Comparison of ENCODE assay signal across 23 mouse cellular contexts in the genomic region with DNA sequence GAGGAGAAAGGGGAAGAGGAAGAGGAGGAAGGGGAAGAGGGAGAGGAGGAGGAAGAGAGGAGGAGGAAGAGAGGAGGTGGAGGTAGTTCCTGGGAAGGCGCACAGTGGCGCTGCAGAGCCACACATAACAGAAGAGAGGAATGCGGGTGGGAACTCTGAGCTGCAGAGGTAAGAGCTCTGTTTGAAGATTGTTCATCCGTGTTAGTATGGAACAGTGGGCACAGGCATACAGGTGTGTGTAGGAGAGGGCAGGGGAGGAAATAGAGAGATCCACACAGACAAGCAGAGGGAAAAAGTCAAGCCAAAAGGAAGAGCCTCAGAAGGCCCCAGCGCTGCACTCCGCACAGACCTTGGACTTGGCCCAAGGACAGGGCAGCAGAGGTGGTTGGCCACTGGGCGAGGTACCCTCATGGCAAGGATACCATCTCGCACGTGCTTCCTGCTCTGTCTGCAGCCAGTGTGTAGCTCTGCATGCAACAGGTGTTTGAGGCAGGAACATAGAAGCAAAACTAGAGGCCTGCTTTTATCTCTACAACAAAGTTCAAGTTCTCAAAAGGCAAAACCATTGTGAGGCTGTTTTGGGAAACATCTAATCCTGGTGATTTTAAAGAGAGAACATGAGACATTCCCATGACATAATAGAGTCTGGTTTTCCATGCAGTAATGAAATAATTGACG.
DNase-seq lines count a peak whose midpoint lies in the region; ATAC-seq and TF ChIP-seq lines count a peak whose summit lies in the region.
"Had no signal": no experiment of that assay in that cellular context is flagged by ENCODE, and none has a peak within 500 bp of the region (broad histone marks: within the 10 kb centered on the region; RNA-seq: fewer than 3 reads in every experiment).

No protein-coding gene starts in this region.

- peak; percentile 27 for TF ChIP-seq CTCF in layer of hippocampus, adult 2 months (conservative IDR thresholded peaks at IDR 0.05)

- no peak overlapping the region for H3K9ac ChIP-seq in kidney, embryonic 15.5 days
- H3K9ac ChIP-seq: forebrain, embryonic 12.5 days; heart, embryonic 15.5 days; hindbrain, embryonic 14.5 days; limb, embryonic 13.5 days; liver, embryonic 12.5 days; stomach, embryonic 15.5 days had no signal

- TF ChIP-seq POLR2A in myocyte (IDR thresholded peaks at IDR 0.05; ENCODE audit: insufficient read length, low read depth) = no peak

- no peaks in the 10 kb centered on the region for H3K27me3 ChIP-seq in kidney, embryonic 15.5 days
- H3K27me3 ChIP-seq in myocyte (ENCODE audit: control insufficient read depth, insufficient read depth, insufficient read length) = no peaks in the 10 kb centered on the region
- H3K27me3 ChIP-seq: forebrain, embryonic 12.5 days; liver, embryonic 12.5 days; stomach, embryonic 15.5 days had no signal

- no peak overlapping the region for H3K27ac ChIP-seq in layer of hippocampus, adult 2 months
- H3K27ac ChIP-seq in kidney, embryonic 15.5 days = peak overlapping the region; percentile 61; the same call in 1 of the 2 replicates
- H3K27ac ChIP-seq: forebrain, embryonic 12.5 days; gastrocnemius, adult 2 months; heart, embryonic 15.5 days; hindbrain, embryonic 14.5 days; limb, embryonic 13.5 days; liver, embryonic 12.5 days; stomach, embryonic 15.5 days had no signal

- no peaks in the 10 kb centered on the region for H3K79me2 ChIP-seq in myocyte (ENCODE audit: control insufficient read depth, insufficient read depth)

- H3K4me2 ChIP-seq in kidney, embryonic 15.5 days = no peak overlapping the region
- no peak overlapping the region for H3K4me2 ChIP-seq in myocyte (ENCODE audit: low read depth)
- H3K4me2 ChIP-seq: forebrain, embryonic 12.5 days; heart, embryonic 15.5 days; hindbrain, embryonic 14.5 days; limb, embryonic 13.5 days; liver, embryonic 12.5 days; stomach, embryonic 15.5 days had no signal

- DNase-seq in layer of hippocampus, adult 2 months (ENCODE audit: low spot score in 2 of 2) = no peak
- no peak for DNase-seq in layer of hippocampus, adult 11-12 months (ENCODE audit: low spot score)
- peak; percentile 26 for DNase-seq in kidney, adult 18-20 months
- no peak for DNase-seq in natural killer cell, adult 2 months (ENCODE audit: low spot score in 2 of 2)
- DNase-seq: adrenal gland, postnatal 10 days; B cell, adult 2 months; cerebellum, adult 8-10 months; heart, postnatal 36 days; layer of hippocampus, postnatal 36 days; lung, adult 18-20 months; midbrain, embryonic 14.5 days had no signal

- H3K9me3 ChIP-seq in kidney, embryonic 15.5 days (replicated peaks) = no peaks in the 10 kb centered on the region
- H3K9me3 ChIP-seq: forebrain, embryonic 12.5 days; heart, embryonic 15.5 days; limb, embryonic 13.5 days; liver, embryonic 12.5 days; stomach, embryonic 15.5 days had no signal

- no peaks in the 10 kb centered on the region for H3K36me3 ChIP-seq in kidney, embryonic 15.5 days
- H3K36me3 ChIP-seq in myocyte (ENCODE audit: control insufficient read depth, insufficient read depth) = no peaks in the 10 kb centered on the region
- H3K36me3 ChIP-seq: forebrain, embryonic 12.5 days; heart, embryonic 15.5 days; limb, embryonic 13.5 days; liver, embryonic 12.5 days; stomach, embryonic 15.5 days had no signal

- no peak overlapping the region for H3ac ChIP-seq in myocyte (ENCODE audit: control insufficient read depth, insufficient read length)

- 76% methylated on average over 10 of the region's 10 CpGs for WGBS in kidney, embryonic 15.5 days

- H3K4me1 ChIP-seq in kidney, embryonic 15.5 days = no peaks in the 10 kb centered on the region
- H3K4me1 ChIP-seq: forebrain, embryonic 12.5 days; heart, embryonic 15.5 days; limb, embryonic 13.5 days; liver, embryonic 12.5 days; stomach, embryonic 15.5 days had no signal

- ATAC-seq in kidney, embryonic 15.5 days (replicated peaks; ENCODE audit: low FRiP score) = no peak
- ATAC-seq in CD4-positive, CD25-positive, alpha-beta regulatory T cell, adult 4 months = no peak
- ATAC-seq: activated CD4-positive, CD25-positive, alpha-beta regulatory T cell, adult 4 months; inflammation-experienced regulatory T-cells, adult 6 months; liver, embryonic 12.5 days had no signal

- H3K4me3 ChIP-seq in layer of hippocampus, adult 2 months = no peak overlapping the region
- H3K4me3 ChIP-seq in kidney, embryonic 15.5 days (replicated peaks) = no peak overlapping the region
- no peak overlapping the region for H3K4me3 ChIP-seq in myocyte
- H3K4me3 ChIP-seq: forebrain, embryonic 12.5 days; gastrocnemius, adult 2 months; heart, embryonic 15.5 days; limb, embryonic 13.5 days; liver, embryonic 12.5 days; stomach, embryonic 15.5 days had no signal

TF ChIP-seq in myocyte, 11 proteins besides CTCF, POLR2A, EP300 and RAD21:
- peak in 2 of 3 experiments; percentile 13 to 52 for TF ChIP-seq MYOG (IDR thresholded peaks at IDR 0.05; ENCODE audit: control insufficient read depth in 1 of 3, insufficient read depth in 1 of 3, insufficient read length in 2 of 3, low read depth in 2 of 3)
- no peak for TF ChIP-seq E2F4 (IDR thresholded peaks at IDR 0.05; ENCODE audit: insufficient read depth)
- TF ChIP-seq MYOD1 (IDR thresholded peaks at IDR 0.05; ENCODE audit: control insufficient read depth in 1 of 3, insufficient read length in 2 of 3, low read depth in 2 of 3) = peak in 2 of 3 experiments; percentile 60 to 63
- no peak for TF ChIP-seq USF1 (IDR thresholded peaks at IDR 0.05; ENCODE audit: low read depth)
- no peak for TF ChIP-seq MAX (IDR thresholded peaks at IDR 0.05; ENCODE audit: low read depth)
- TF ChIP-seq CEBPB (IDR thresholded peaks at IDR 0.05; ENCODE audit: insufficient read depth, poor library complexity, severe bottlenecking) = no peak
- TF ChIP-seq REST (IDR thresholded peaks at IDR 0.05; ENCODE audit: insufficient read depth, insufficient read length) = no peak
